Mouse (Mus musculus) neural tube, embryonic 13.5 days (tissue): ENCODE data around the gene Nup205. TPM values are rescaled to one million over a fixed set of nuclear protein-coding genes. Genes with fewer than 3 reads are reported as not detected.

Experiments
- polyA plus RNA-seq: library from polyadenylated mRNA; unstranded; fragments of >200 nt; fragmentation: Nextera tagmentation; extraction: Ambion mirVana; gene quantifications from 2 replicates; pipeline ENCODE4 v1.2.1, GENCODE M21; 2015

The Nup205 gene
- polyA plus RNA-seq, 1 experiment from 2014 or later, result 21.3 TPM

Other genes with a start within 250 kb of the Nup205 start
- gene Slc23a4, start 189.0 kb upstream of the Nup205 start, polyA plus RNA-seq, result 0.56 TPM in 2 replicates
- gene Cnot4, start 43.7 kb upstream of the Nup205 start, polyA plus RNA-seq, result 35.0 and 38.3 TPM in 2 replicates
- gene Slc13a4, start 130.7 kb downstream of the Nup205 start, polyA plus RNA-seq, result 1.3 and 2.1 TPM in 2 replicates
- 0.39 and 0.73 TPM in 2 replicates for gene Fam180a, start 148.7 kb downstream of the Nup205 start, polyA plus RNA-seq